Mouse (Mus musculus) lung, adult 18-20 months (tissue): ENCODE data around the gene Spata22.
"Not testable (repeated sequence)": the region's sequence is repeated elsewhere in the genome, so short reads cannot be mapped to it uniquely, and the experiment has no call there.

Source experiments
- DNase-seq, 2 experiments: peaks; one replicate each; pipeline ENCODE4 v3.0.0; 2022; ENCODE audit warnings: mixed read lengths in 2 of 2

The Spata22 gene

DNA sequence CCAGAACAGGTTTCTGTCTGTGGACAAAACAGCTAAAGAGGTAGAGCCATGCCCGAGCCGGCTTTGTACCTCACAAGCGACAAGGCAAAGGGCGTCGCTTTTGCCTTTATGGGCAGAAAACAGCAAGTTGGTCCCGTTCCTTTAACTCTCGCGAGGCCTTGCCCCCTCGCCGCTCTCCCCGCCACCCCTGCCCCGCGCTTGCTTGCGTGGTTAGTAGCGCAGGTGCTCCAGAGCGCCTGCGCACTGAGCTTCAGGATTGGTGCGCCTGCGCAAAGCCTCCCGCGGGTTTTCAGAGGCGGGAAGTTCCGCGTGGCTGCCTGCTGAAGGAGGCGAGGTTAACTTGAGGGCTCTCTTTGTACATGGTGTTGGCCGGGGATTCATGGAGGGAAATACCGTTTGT is at the start of gene Spata22, which contains the start of the genes Aspa and Gm49340:
Gene Spata22 (plus strand): TSS at position 300 of the 400 bp plus-strand sequence.
Gene Aspa (minus strand): TSS at position 155 of the 400 bp plus-strand sequence.
Gene Gm49340 (plus strand): TSS at position 300 of the 400 bp plus-strand sequence.
- DNase-seq: no peak

DNA sequence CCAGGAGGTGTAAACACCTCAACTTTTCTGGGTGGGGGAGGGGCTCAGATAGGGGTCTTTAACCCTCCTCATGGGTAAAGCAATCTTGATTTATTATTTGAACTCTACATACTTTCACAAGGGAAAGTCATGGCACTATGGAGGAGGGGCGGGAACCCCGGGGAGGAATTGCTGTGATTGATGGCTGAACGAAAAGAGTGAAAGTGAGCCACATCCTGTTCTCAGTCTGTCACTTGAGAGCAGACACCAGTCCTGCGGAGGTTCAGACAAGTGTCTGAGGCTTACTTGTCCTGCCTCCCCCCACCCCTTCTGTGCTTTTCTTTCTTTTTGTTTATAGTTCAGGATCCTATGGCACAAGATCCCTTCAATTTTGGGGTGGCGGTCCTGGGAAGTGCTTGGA is 48.8 kb upstream of the Spata22 start:
- no peak for DNase-seq

DNA sequence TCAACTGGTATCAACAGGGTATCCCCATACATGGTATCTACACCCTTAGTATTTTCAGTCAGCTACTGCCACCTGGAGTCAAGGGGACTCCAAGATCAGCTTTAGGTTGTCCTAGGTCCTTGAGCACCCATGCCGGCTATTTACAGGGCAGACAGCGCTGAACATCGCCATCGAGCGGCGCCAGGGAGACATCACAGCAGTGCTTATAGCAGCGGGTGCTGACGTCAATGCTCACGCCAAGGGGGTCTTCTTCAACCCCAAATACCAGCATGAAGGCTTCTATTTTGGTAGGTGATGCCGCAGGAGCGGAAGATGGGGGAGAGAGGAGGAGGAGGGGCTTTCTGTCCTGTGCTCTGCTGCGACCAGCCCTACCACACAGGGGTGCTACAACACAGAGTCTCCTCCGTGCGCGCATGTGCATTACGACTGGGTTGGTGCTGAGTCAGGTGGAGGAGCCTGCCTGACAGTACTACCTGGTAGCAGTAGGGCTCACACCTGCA is 48.0 kb upstream of the Spata22 start:
- DNase-seq: peak; percentile 36 to 58

DNA sequence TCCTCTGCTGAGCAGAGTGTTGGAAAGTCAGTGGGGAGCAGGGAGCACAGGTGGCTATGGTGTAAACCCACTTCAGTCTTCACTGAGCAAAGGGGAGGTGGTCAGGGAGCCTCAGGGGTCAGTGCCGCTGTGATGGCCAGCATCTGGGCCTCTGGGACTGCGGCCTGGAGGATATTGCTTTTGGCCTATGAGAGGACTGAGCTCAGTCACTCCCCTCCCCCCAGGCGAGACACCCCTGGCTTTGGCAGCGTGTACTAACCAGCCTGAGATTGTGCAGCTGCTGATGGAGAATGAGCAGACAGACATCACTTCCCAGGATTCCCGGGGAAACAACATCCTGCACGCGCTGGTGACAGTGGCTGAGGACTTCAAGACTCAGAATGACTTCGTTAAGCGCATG is 46.2 kb upstream of the Spata22 start:
- DNase-seq: peak in 1 of 2 experiments; percentile 16

DNA sequence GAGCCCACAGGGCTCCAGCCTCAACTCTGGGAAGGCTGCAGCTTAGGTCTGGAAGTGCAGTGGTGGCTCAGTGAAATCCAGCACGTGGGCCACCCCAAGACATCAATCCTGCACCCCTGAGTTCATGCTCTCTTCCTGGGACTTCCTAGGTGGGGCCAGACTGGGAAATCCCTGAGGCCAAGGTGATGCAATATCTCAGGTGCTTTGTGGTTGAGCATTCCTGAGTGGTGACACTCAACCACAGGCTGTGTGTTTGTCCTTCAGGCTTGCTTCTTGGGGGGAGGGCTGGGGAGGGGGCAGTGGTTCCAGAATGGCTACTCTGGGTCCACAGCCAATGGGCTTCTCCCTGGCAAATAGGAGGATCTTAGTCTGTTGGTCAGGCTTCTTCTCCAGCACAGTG is 45.6 kb upstream of the Spata22 start:
- DNase-seq: peak; percentile 33 to 54

DNA sequence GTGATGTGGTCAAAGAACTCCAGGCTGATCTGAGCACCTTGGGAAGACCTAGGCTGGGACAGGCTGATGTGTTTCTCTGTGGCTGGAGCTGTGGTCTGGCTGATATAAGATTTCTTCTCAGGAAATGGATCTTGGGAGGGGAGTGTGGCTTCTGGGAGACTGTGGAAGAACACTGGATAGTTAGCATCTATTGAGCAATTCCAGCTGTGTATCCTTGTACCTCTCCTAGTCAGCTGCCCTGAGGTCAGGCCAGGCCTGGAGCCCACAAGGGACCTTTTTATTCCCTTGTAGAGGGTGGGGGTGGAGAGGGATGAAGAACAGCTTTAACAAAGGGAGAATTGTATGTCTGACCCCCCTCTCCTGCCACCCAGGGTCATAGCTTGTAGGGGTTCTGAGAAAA is 45.2 kb upstream of the Spata22 start:
- no peak for DNase-seq

DNA sequence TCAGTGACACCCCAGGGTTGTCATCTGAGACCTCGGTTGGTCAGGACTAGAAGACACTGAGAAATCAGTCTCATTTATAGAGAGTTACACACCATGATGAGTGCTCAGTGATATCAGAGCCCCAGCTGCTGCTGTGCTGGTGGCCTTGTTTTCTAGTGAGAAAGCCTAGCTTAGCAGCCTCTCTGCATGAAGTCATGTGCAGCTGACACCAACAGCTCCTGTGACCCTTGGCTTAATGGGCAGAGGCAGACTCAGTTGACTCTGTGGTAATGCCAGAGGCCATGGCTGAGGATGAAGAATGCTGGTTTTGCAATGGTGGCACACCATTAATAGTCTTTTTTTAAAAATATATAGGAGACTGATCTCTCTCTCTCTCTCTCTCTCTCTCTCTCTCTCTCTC is 39.9 kb upstream of the Spata22 start:
- no peak for DNase-seq

DNA sequence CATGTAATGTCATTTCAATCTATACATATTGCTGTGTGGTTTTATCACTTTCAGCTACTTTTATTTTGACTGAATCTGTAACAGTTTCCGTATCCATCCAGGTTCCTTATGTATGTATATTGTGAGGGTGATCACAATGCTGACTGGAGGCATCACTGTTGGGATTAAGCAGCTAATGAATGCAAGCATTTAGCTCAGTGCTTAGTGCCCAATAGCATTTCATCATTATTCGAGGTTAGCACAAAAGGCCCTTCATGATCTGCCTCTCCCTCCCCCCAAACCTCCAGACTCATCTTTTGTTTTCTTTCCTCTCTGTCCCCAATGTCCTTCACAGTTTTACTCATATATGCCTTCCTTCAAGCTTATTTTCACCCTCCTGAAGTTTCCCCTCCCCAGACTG is 26.4 kb upstream of the Spata22 start:
- DNase-seq: no peak

DNA sequence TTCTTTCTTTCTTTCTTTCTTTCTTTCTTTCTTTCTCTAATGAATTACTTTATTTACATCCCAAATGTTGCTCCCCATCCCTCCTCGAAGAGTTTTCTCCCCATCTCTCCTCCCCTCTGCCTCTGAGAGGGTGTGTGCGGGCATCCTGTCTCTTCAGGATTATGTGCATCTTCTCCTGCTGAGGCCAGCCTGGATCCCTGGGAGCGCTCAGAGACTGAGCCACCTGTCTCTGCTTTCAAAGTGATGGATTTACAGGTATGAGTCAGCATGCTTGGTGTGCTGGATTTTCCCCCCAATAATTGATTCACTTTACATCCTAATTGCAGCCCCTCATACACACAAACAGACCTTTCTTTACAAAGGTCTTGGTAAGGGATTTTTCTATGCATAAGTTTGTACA is 13.6 kb upstream of the Spata22 start:
- no peak for DNase-seq

DNA sequence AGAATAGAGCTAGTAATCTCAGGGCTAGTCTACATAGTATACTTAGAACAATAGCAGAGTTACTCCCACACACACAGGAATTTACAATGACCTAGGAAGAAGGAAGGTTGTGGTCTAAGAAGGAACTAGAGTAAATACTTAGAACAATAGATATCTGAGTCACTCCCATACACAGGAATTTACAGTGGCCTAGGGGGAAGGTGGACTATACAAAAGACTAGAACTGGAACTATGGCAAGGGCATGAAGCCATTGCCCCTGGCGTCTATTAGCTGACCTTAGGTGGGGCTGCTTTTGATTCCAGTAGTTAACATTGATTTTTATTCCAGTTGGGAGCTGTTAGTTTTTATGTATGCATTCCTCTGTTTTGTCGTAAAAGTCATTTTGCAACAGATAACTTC is 11.0 kb upstream of the Spata22 start:
- peak in 1 of 2 experiments; percentile 8 for DNase-seq

DNA sequence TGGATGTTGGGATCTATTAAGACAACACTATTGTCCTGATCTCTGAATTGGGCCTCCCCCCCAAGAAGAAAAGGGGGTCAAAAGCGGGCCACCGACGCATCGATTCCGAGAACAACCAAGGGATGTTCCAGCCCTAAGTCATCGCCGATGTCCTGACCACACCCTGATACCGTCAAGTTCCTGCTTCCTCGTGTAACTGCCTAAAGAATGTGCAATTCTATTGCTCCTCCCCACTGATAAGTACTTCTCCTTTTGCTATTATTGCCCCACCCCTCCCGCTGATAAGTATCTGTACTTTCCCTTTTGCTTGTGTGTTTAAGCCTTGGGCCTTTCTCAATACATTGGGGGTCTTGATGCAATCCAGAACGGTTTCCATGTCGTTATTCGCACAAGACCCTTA is 8.5 kb upstream of the Spata22 start:
- not testable (repeated sequence) for DNase-seq

DNA sequence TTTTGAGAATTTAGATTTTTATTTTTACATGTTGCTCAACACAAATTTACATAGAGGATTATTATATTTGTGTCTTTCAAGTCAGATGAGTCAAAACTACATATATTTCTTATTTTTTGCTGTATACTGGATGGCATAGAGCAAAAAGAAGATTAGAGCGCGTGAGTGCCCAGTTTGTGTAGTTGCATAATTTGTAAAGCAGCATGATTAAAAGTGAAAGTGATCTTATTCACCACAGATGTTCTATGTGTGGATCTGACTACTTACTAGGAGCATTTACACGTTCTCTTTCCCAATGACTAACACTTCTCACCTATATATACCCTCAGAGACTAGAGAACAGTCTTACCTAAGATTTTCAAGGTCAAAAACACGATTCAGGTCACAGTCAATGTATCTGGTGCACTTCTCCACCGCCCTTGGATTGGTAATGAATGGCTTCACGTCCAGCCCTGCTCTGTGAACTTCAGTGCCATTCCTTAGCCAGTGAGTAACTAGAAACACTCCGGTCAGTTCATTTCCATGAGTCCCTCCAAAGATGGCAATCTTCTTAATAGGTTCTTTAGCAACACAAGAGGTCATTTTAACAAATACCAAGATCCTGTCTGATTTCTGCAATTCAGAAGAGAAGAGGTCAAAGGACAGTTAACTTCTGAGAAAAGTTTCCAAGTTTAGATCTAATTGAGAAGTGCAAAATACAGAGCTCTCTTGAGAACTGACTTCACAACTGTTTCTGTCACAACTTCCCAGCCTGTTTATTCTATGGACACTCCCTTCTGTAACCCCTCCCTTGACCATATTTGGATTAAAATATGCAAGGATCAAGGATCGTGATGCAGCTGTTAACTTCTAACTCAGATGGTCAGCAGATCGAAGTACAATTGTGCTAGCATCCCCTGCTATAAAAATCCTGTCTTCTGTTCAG is 5.4 kb upstream of the Spata22 start:
- DNase-seq: peak in 1 of 2 experiments; percentile 11

DNA sequence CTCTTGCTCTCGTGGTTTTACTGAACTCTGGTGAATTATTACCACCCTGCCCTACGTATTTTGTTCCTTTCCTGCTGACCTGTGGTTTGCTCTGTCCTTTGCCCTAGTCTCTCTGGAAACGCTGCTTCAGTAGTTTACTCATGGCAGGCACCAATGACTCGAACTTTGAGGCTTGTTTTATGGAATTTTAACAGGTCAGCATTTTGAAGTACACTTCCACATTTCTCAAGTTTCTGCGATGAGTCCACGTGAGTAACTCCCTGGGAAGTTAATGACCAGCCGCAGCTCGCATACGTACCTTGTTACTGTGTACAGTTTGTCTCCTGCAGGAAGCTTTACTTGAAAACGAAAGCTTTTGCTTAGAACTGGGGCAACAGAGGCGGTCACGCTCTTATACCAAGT is 3.1 kb upstream of the Spata22 start:
- DNase-seq: peak; percentile 17 to 51

DNA sequence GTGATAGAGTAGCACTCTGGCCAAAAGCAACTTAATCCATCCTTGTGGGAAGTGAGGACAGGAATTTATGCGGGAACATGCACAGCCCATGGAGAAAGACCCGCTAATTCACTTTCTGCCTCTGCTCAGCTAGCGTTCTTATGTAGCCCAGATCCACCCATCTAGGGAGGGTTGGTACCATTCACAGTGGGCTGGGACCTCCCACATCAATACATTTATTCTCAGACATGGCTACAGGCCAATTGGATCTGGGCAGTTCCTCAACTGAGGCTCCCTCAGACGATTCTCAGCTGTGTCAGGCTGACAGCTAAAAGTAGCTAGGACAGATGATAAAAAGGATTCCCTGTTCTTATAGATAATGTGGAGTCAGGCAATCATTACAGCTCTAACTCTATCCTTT is 2.2 kb upstream of the Spata22 start:
- DNase-seq: no peak

DNA sequence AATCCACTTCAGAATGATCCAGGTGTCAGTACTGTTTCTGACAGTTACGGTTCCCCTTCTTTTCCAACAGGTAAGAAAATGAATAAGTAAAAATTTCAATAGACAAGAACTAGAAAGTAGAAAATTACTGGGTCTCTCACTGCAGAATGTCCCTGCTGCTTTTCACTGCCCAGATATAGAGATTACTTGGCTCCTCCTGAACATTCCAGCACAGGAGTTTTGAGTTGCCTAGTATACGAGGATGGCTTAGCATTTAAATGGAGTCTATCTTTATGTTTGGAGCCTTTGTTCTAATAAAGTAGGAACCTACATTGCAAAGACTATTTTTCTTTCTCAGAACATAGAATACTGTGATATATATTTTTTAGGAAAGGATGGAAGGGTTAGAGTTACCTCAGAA is 3.8 kb downstream of the Spata22 start:
- no peak for DNase-seq

DNA sequence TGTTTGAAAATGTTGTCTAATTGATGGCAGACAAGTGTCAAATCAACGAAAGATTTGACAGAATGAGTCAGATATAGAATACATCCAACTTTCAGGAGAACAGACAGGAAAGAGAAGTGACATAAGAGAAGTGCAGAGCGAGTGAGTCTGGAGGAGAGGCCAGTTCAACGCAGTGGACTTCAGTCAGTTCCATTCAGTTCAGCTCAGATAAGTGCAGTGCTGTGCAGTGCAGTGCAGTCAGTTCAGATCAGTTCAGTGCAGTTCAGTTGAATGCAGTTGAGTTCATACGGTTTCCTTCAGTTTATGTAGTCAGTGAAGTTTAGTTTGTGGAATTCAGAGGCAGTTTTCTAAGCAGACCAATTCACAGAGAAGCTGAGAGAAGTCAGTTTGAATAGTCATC is 7.4 kb downstream of the Spata22 start:
- DNase-seq: no peak

DNA sequence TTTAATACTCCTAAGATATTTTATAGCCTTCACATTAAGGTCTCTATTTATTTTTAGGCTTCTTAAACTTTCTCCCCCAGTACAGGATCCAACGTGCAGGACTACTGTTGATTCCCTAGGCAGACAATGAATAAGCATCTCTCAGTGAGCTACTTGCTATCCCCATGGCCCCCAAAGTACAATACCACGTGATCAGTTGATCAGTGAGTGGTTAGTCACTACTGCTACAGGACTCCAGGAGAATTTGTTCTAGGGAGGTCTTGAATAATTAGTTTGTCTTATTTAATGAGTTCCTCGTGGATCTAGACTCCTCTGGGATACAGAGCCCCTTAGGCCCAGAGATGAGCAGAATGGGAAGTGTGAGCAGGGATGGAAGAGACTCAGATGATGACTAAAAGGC is 20.9 kb downstream of the Spata22 start, which contains the start of gene Olfr20:
Gene Olfr20 (plus strand): TSS at position 301 of the 400 bp plus-strand sequence.
- no peak for DNase-seq

DNA sequence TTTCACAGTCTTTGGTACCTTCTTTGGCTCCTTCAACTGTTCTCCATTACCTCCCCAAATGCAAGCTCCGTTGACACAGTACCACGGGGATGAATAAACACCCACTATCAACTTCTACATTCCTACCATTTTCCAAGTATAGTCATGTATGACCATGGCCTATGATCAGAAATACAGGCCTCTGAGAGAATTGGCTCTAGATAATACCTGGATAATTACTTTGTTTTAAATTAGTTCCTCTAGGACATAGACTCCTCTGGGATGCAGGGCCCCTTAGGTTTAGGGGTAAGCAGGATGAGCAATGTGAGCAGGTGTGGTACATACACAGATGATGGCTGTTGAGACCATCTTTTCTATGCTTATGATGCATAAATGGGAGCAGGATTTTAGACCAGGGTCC is 41.4 kb downstream of the Spata22 start, which contains the start of gene Olfr376:
Gene Olfr376 (plus strand): TSS at position 301 of the 400 bp plus-strand sequence.
- no peak for DNase-seq

DNA sequence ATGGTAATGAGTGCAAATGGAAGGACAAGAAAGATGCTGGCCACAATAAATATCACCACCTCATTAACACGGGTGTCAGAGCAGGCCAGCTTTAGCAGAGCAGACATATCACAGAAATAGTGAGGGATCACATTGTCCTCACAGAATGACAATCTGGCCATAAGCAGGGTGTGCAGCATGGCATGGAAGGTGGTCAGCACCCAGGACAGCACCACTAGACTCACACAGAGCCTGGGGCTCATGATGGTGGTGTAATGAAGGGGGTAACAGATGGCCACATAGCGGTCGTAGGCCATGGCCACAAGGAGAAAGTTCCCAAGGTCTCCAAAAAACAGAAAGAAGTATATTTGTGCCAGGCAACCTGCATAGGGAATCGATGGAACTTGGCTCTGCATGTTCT is 65.8 kb downstream of the Spata22 start:
- DNase-seq: no peak
